In the genomic region with DNA sequence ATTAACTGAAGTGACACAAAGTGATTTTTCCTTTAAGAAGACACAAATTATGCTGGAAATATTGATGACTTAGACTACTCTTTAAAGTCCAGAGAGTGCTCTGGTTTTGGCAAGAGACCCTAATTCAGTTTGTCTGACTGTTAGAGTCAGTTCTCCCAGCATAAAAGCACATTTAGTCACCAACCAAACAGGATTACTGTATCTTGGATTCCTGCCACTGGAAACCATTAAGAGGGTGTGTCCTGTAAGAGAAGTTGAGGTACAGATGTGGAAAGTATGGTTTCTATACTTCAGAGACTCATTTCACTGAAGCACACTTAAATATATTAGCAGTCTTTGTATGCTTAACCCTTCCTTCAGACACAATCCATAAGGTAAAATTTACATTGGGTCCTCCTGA, we compare ENCODE assay signal across 22 mouse cellular contexts.
DNase-seq lines count a peak whose midpoint lies in the region; ATAC-seq lines count a peak whose summit lies in the region.
"Had no signal": no experiment of that assay in that cellular context is flagged by ENCODE, and none has a peak within 500 bp of the region (broad histone marks: within the 10 kb centered on the region; RNA-seq: fewer than 3 reads in every experiment).

No protein-coding gene starts in this region.

- DNase-seq in embryonic facial prominence, embryonic 10.5 days (ENCODE audit: low spot score) = no peak
- peak; percentile 62 for DNase-seq in 3T3-L1 (ENCODE audit: low read depth, low spot score)
- DNase-seq in embryonic facial prominence, embryonic 14.5 days (ENCODE audit: low spot score) = peak; percentile 67
- no peak for DNase-seq in left cerebral cortex, postnatal 10 days (ENCODE audit: extremely low spot score in 1 of 2, low spot score in 2 of 2)
- DNase-seq in layer of hippocampus, postnatal 10 days (ENCODE audit: low spot score in 2 of 2) = no peak
- DNase-seq: adrenal gland, adult 8-10 months; adrenal gland, postnatal 14 days; adrenal gland, postnatal 36 days; cerebellum, adult 11-12 months; cerebellum, adult 2 months; cerebellum, adult 9-10 months; cerebellum, postnatal 10 days; cerebellum, postnatal 25 days; forebrain, postnatal 0 days had no signal

- no peaks in the 10 kb centered on the region for H3K9me3 ChIP-seq in embryonic facial prominence, embryonic 13.5 days
- no peaks in the 10 kb centered on the region for H3K9me3 ChIP-seq in embryonic facial prominence, embryonic 10.5 days
- no peaks in the 10 kb centered on the region for H3K9me3 ChIP-seq in embryonic facial prominence, embryonic 14.5 days (ENCODE audit: control insufficient read depth, low read length)
- H3K9me3 ChIP-seq in limb, embryonic 15.5 days = no peaks in the 10 kb centered on the region
- no peaks in the 10 kb centered on the region for H3K9me3 ChIP-seq in heart, embryonic 11.5 days (replicated peaks; ENCODE audit: control insufficient read depth, low read length)
- H3K9me3 ChIP-seq: embryonic facial prominence, embryonic 15.5 days; forebrain, embryonic 13.5 days; forebrain, embryonic 15.5 days had no signal

- no peak overlapping the region for H3K9ac ChIP-seq in embryonic facial prominence, embryonic 13.5 days
- no peak overlapping the region for H3K9ac ChIP-seq in embryonic facial prominence, embryonic 14.5 days (ENCODE audit: low read depth, low read length)
- H3K9ac ChIP-seq in limb, embryonic 15.5 days = no peak overlapping the region
- no peak overlapping the region for H3K9ac ChIP-seq in heart, embryonic 11.5 days (ENCODE audit: low read depth, low read length)
- H3K9ac ChIP-seq: embryonic facial prominence, embryonic 15.5 days; forebrain, embryonic 13.5 days; forebrain, embryonic 15.5 days; forebrain, postnatal 0 days had no signal

- H3K27ac ChIP-seq in embryonic facial prominence, embryonic 13.5 days = 0 out of 2 replicates have a peak overlapping the region, but pooled peaks have one; percentile 7
- H3K27ac ChIP-seq in embryonic facial prominence, embryonic 10.5 days (replicated peaks) = no peak overlapping the region
- no peak overlapping the region for H3K27ac ChIP-seq in embryonic facial prominence, embryonic 14.5 days (replicated peaks; ENCODE audit: low read depth, low read length)
- H3K27ac ChIP-seq in limb, embryonic 15.5 days = peak overlapping the region; percentile 38; the same call in 1 of the 2 replicates
- H3K27ac ChIP-seq in heart, embryonic 11.5 days (ENCODE audit: low read depth, low read length) = no peak overlapping the region
- H3K27ac ChIP-seq: embryonic facial prominence, embryonic 15.5 days; forebrain, embryonic 13.5 days; forebrain, embryonic 15.5 days had no signal

- H3K4me2 ChIP-seq in embryonic facial prominence, embryonic 13.5 days = no peak overlapping the region
- H3K4me2 ChIP-seq in embryonic facial prominence, embryonic 14.5 days (ENCODE audit: low read depth, low read length) = no peak overlapping the region
- no peak overlapping the region for H3K4me2 ChIP-seq in limb, embryonic 15.5 days
- no peak overlapping the region for H3K4me2 ChIP-seq in heart, embryonic 11.5 days
- H3K4me2 ChIP-seq: embryonic facial prominence, embryonic 15.5 days; forebrain, embryonic 13.5 days; forebrain, embryonic 15.5 days had no signal

- no peak for ATAC-seq in embryonic facial prominence, embryonic 13.5 days (ENCODE audit: insufficient number of reproducible peaks, insufficient read depth, low FRiP score, low TSS enrichment, low read depth)
- ATAC-seq in embryonic facial prominence, embryonic 14.5 days (ENCODE audit: low read depth) = no peak
- ATAC-seq in limb, embryonic 15.5 days (ENCODE audit: insufficient number of reproducible peaks, low FRiP score, low TSS enrichment, low read depth) = no peak
- ATAC-seq in heart, embryonic 11.5 days (replicated peaks; ENCODE audit: insufficient number of reproducible peaks, low FRiP score, low TSS enrichment) = no peak
- ATAC-seq: activated CD4-positive, CD25-positive, alpha-beta regulatory T cell, adult 4 months; forebrain, embryonic 13.5 days; forebrain, embryonic 15.5 days; forebrain, postnatal 0 days; Patski had no signal

- intact Hi-C loops in left cerebral cortex, postnatal 10 days (cut with DNase I) = no loop called here

- no peaks in the 10 kb centered on the region for H3K27me3 ChIP-seq in embryonic facial prominence, embryonic 13.5 days
- no peaks in the 10 kb centered on the region for H3K27me3 ChIP-seq in embryonic facial prominence, embryonic 10.5 days (replicated peaks; ENCODE audit: low read depth, poor library complexity, severe bottlenecking)
- H3K27me3 ChIP-seq in embryonic facial prominence, embryonic 14.5 days (replicated peaks; ENCODE audit: control insufficient read depth, insufficient read depth, low read length) = no peaks in the 10 kb centered on the region
- no peaks in the 10 kb centered on the region for H3K27me3 ChIP-seq in limb, embryonic 15.5 days
- H3K27me3 ChIP-seq in heart, embryonic 11.5 days (ENCODE audit: control insufficient read depth, insufficient read depth, low read length) = no peaks in the 10 kb centered on the region
- H3K27me3 ChIP-seq: embryonic facial prominence, embryonic 15.5 days; forebrain, embryonic 13.5 days; forebrain, embryonic 15.5 days had no signal

- H3K36me3 ChIP-seq in embryonic facial prominence, embryonic 13.5 days = no peaks in the 10 kb centered on the region
- no peaks in the 10 kb centered on the region for H3K36me3 ChIP-seq in embryonic facial prominence, embryonic 10.5 days (replicated peaks)
- H3K36me3 ChIP-seq in embryonic facial prominence, embryonic 14.5 days (ENCODE audit: control insufficient read depth, insufficient read depth, low read length) = no peaks in the 10 kb centered on the region
- no peaks in the 10 kb centered on the region for H3K36me3 ChIP-seq in limb, embryonic 15.5 days
- no peaks in the 10 kb centered on the region for H3K36me3 ChIP-seq in heart, embryonic 11.5 days (ENCODE audit: control insufficient read depth, insufficient read depth, low read length)
- H3K36me3 ChIP-seq: embryonic facial prominence, embryonic 15.5 days; forebrain, embryonic 15.5 days had no signal

- H3K4me3 ChIP-seq in embryonic facial prominence, embryonic 13.5 days = no peak overlapping the region
- no peak overlapping the region for H3K4me3 ChIP-seq in embryonic facial prominence, embryonic 10.5 days
- no peak overlapping the region for H3K4me3 ChIP-seq in embryonic facial prominence, embryonic 14.5 days (ENCODE audit: low read depth, low read length)
- no peak overlapping the region for H3K4me3 ChIP-seq in limb, embryonic 15.5 days
- H3K4me3 ChIP-seq in heart, embryonic 11.5 days (ENCODE audit: low read depth, low read length) = no peak overlapping the region
- H3K4me3 ChIP-seq: embryonic facial prominence, embryonic 15.5 days; forebrain, embryonic 13.5 days; forebrain, embryonic 15.5 days had no signal

- no peaks in the 10 kb centered on the region for H3K4me1 ChIP-seq in embryonic facial prominence, embryonic 13.5 days
- H3K4me1 ChIP-seq in embryonic facial prominence, embryonic 10.5 days = no peaks in the 10 kb centered on the region
- H3K4me1 ChIP-seq in embryonic facial prominence, embryonic 14.5 days (ENCODE audit: control insufficient read depth, insufficient read depth, low read length) = no peaks in the 10 kb centered on the region
- no peaks in the 10 kb centered on the region; the same call in 1 of the 2 replicates for H3K4me1 ChIP-seq in limb, embryonic 15.5 days
- H3K4me1 ChIP-seq in heart, embryonic 11.5 days (ENCODE audit: control insufficient read depth, insufficient read depth, low read length) = no peaks in the 10 kb centered on the region
- H3K4me1 ChIP-seq: embryonic facial prominence, embryonic 15.5 days; forebrain, embryonic 13.5 days; forebrain, embryonic 15.5 days had no signal

Comparison
In these comparisons a context has a peak if more than half of its experiments do, and no peak if none do; other contexts are left out.
1. H3K27ac ChIP-seq: peak in embryonic facial prominence, embryonic 13.5 days (single experiment) and limb, embryonic 15.5 days (single experiment); none in embryonic facial prominence, embryonic 10.5 days (single experiment), embryonic facial prominence, embryonic 14.5 days (single experiment) and heart, embryonic 11.5 days (single experiment).
2. DNase-seq: peak in 3T3-L1 (single experiment) and embryonic facial prominence, embryonic 14.5 days (single experiment); none in embryonic facial prominence, embryonic 10.5 days (single experiment), left cerebral cortex, postnatal 10 days (0 of 2) and layer of hippocampus, postnatal 10 days (0 of 2).